Mouse (Mus musculus) cortical plate, adult 2 months (tissue): Measurements from ENCODE around the gene Vamp4.

Experiments used
- CTCF ChIP-seq: fragments of 200-500 bp; IDR thresholded peaks from 2 replicates; pipeline ENCODE4 v1.5.1; 2011; ENCODE audit warnings: mild to moderate bottlenecking, control low read depth, low read length; ENCODE audit not compliant: insufficient read depth; ENCODE audit errors: extremely low read depth
- POLR2A ChIP-seq: fragments of 200-500 bp; IDR thresholded peaks from 2 replicates; pipeline ENCODE4 v1.6.1; 2011; ENCODE audit warnings: mild to moderate bottlenecking, low read length, control low read depth; ENCODE audit not compliant: insufficient read depth; ENCODE audit errors: extremely low read depth

- TF ChIP-seq CTCF = no peak
- TF ChIP-seq POLR2A = no peak
These were observed 16.1 kb upstream of the Vamp4 start for GRCm38 (mm10) chr1:162554193-162554592.
